28 mouse cellular contexts compared by ENCODE assay signal in the genomic region with DNA sequence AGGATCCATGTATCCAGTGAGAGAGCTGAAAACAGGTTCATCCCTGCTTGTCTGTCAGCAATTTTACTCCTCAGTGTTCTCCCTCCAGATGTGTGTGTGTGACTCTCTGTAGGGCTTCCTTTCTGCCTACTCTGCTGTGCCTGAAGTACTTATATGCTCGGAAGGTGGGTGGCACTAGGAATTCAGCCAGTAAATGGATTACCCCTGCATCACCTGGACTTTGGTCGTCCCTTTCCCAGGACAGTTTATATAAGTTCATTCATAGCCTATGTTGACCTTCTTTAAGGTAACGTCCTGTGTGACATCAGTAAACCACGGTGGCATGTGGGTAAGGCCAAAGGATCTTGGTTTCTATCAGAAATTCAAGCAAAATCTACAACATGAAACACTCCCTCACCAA.
"Had no signal": no experiment of that assay in that cellular context is flagged by ENCODE, and none has a peak within 500 bp of the region (broad histone marks: within the 10 kb centered on the region; RNA-seq: fewer than 3 reads in every experiment).

No protein-coding gene starts in this region.

- DNase-seq: cerebellum, adult 2 months; cerebellum, adult 8-10 months; cerebellum, adult 9-10 months; cerebellum, adult 9-11 months; cerebellum, postnatal 10 days; cerebellum, postnatal 14 days; cerebellum, postnatal 25 days; cerebellum, postnatal 36 days; embryo, embryonic 11 days; forebrain, postnatal 0 days; gastrocnemius, adult 2 months; gastrocnemius, postnatal 10 days; gastrocnemius, postnatal 14 days; gastrocnemius, postnatal 25 days; gastrocnemius, postnatal 36 days; heart, adult 11 months; heart, adult 18-20 months had no signal

- H3K27ac ChIP-seq: embryonic facial prominence, embryonic 10.5 days; embryonic facial prominence, embryonic 12.5 days; embryonic facial prominence, embryonic 13.5 days; embryonic facial prominence, embryonic 15.5 days; forebrain, embryonic 10.5 days; forebrain, embryonic 12.5 days; forebrain, embryonic 13.5 days; forebrain, embryonic 15.5 days; gastrocnemius, adult 2 months had no signal

- H3K9ac ChIP-seq: embryonic facial prominence, embryonic 12.5 days; embryonic facial prominence, embryonic 13.5 days; embryonic facial prominence, embryonic 15.5 days; forebrain, embryonic 12.5 days; forebrain, embryonic 13.5 days; forebrain, embryonic 15.5 days; forebrain, postnatal 0 days had no signal

- H3K4me1 ChIP-seq: embryonic facial prominence, embryonic 10.5 days; embryonic facial prominence, embryonic 12.5 days; embryonic facial prominence, embryonic 13.5 days; embryonic facial prominence, embryonic 15.5 days; forebrain, embryonic 10.5 days; forebrain, embryonic 12.5 days; forebrain, embryonic 13.5 days; forebrain, embryonic 15.5 days had no signal

- H3K27me3 ChIP-seq: embryonic facial prominence, embryonic 12.5 days; embryonic facial prominence, embryonic 13.5 days; embryonic facial prominence, embryonic 15.5 days; forebrain, embryonic 12.5 days; forebrain, embryonic 13.5 days; forebrain, embryonic 15.5 days had no signal

- ATAC-seq: forebrain, embryonic 13.5 days; forebrain, embryonic 14.5 days; forebrain, embryonic 15.5 days; forebrain, embryonic 16.5 days; forebrain, postnatal 0 days had no signal

- H3K4me3 ChIP-seq: embryonic facial prominence, embryonic 10.5 days; embryonic facial prominence, embryonic 12.5 days; embryonic facial prominence, embryonic 13.5 days; embryonic facial prominence, embryonic 15.5 days; erythroblast, embryonic 14.5 days; forebrain, embryonic 10.5 days; forebrain, embryonic 12.5 days; forebrain, embryonic 13.5 days; forebrain, embryonic 15.5 days; gastrocnemius, adult 2 months had no signal

- H3K36me3 ChIP-seq: embryonic facial prominence, embryonic 10.5 days; embryonic facial prominence, embryonic 12.5 days; embryonic facial prominence, embryonic 13.5 days; embryonic facial prominence, embryonic 15.5 days; forebrain, embryonic 10.5 days; forebrain, embryonic 12.5 days; forebrain, embryonic 15.5 days had no signal

- H3K4me2 ChIP-seq: embryonic facial prominence, embryonic 12.5 days; embryonic facial prominence, embryonic 13.5 days; embryonic facial prominence, embryonic 15.5 days; forebrain, embryonic 12.5 days; forebrain, embryonic 13.5 days; forebrain, embryonic 15.5 days had no signal
